Mouse (Mus musculus): ENCODE results near the gene Add2. TPM values are rescaled to one million over a fixed set of nuclear protein-coding genes. Genes with fewer than 3 reads are reported as not detected.

Gene Add2
- polyA plus RNA-seq, 1 experiment, result not detected

DNA sequence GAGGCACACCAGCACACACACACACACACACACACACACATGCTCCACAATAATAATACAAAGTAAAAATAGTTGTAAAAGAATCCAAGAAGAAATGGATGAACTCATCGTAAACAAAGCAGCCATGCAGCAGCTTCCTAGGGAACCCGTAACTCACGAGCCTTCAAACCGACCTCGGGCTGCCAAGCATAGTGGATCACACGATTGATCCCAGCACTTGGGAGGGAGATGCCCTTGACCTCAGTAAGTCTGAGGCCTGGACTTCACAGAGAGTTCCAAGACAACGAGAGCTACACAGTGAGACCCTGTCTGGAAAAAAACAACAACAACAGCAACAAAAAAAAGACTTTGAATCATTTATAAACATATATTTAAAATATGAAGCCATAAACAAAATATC lies 133.1 kb downstream of the Add2 start:
- no peaks in the 10 kb centered on the region for H3K9me3 ChIP-seq (replicated peaks; ENCODE audit: control insufficient read depth, insufficient read depth, low read length, poor library complexity, severe bottlenecking)
- H3K27ac ChIP-seq (ENCODE audit: insufficient read depth, low read length), result no peak overlapping the region
- H3K9ac ChIP-seq (ENCODE audit: low read depth, poor library complexity, severe bottlenecking), result no peak overlapping the region
- TF ChIP-seq CTCF (IDR thresholded peaks at IDR 0.05; ENCODE audit: low read depth, low read length), result no peak
- no peak for TF ChIP-seq EP300 (IDR thresholded peaks at IDR 0.05; ENCODE audit: insufficient read depth, low read depth, low read length)
- no peaks in the 10 kb centered on the region for H3K4me1 ChIP-seq (ENCODE audit: control insufficient read depth, insufficient read depth, low read length)
- no peak overlapping the region for H3K4me3 ChIP-seq (ENCODE audit: low read depth, low read length)
- H3K27me3 ChIP-seq (ENCODE audit: control insufficient read depth, insufficient read depth, low read length, poor library complexity, severe bottlenecking), result no peaks in the 10 kb centered on the region
- H3K36me3 ChIP-seq (ENCODE audit: control insufficient read depth, insufficient read depth, low read length, poor library complexity, severe bottlenecking), result no peaks in the 10 kb centered on the region

DNA sequence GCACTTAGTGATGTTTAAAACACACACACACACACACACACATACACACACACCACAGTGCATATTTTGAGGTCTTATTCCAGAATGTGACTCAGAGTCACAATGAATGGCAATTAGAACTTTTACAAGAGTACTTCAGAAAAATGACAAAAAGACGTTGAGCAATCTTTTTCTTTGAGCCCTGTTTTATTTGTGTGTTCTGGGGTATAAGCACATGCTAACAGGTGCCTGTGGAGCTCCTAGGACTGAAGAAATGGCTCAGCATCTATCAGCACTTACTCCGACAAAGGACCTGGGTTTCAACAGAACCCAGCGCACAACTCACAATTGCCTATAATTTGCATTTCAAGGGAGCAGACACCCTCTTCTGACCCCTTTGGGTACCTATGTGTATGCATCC lies 135.5 kb downstream of the Add2 start:
- Histone ChIP-seq H3K4me1 (ENCODE audit: control insufficient read depth, insufficient read depth, low read length) (no peaks in the 10 kb centered on the region), H3K4me3 (ENCODE audit: low read depth, low read length) (no peak overlapping the region), H3K27ac (ENCODE audit: insufficient read depth, low read length) (no peak overlapping the region), H3K9ac (ENCODE audit: low read depth, poor library complexity, severe bottlenecking) (no peak overlapping the region), H3K36me3 (ENCODE audit: control insufficient read depth, insufficient read depth, low read length, poor library complexity, severe bottlenecking) (no peaks in the 10 kb centered on the region), H3K9me3 (replicated peaks; ENCODE audit: control insufficient read depth, insufficient read depth, low read length, poor library complexity, severe bottlenecking) (no peaks in the 10 kb centered on the region), H3K27me3 (ENCODE audit: control insufficient read depth, insufficient read depth, low read length, poor library complexity, severe bottlenecking) (no peaks in the 10 kb centered on the region)
- TF ChIP-seq POLR2A (IDR thresholded peaks at IDR 0.05; ENCODE audit: insufficient read depth, low read length) (no peak), EP300 (IDR thresholded peaks at IDR 0.05; ENCODE audit: insufficient read depth, low read depth, low read length) (no peak), CTCF (IDR thresholded peaks at IDR 0.05; ENCODE audit: low read depth, low read length) (no peak)

DNA sequence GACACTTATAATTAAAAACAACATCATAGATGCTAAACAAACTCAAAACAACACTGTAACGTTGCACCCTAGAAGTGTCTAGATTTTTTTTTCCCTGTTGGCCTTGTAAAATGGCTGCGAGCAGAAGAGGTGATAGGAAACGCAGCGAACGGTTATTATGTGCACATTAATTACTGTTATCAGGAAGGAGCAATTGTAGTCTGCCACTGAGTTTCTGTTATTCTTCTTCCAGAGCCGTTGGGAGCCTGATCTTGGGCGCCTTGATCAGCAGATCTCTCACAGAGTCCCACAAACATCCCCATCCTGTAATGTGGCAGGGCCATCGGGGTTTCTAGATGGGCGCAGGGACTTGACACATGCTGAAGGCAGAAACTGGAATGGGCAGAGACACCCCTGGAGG lies 137.9 kb downstream of the Add2 start:
- H3K27ac ChIP-seq (ENCODE audit: insufficient read depth, low read length), result no peak overlapping the region
- H3K36me3 ChIP-seq (ENCODE audit: control insufficient read depth, insufficient read depth, low read length, poor library complexity, severe bottlenecking), result no peaks in the 10 kb centered on the region
- no peaks in the 10 kb centered on the region for H3K4me1 ChIP-seq (ENCODE audit: control insufficient read depth, insufficient read depth, low read length)
- H3K4me3 ChIP-seq (ENCODE audit: low read depth, low read length), result no peak overlapping the region
- H3K9me3 ChIP-seq (replicated peaks; ENCODE audit: control insufficient read depth, insufficient read depth, low read length, poor library complexity, severe bottlenecking), result no peaks in the 10 kb centered on the region
- H3K9ac ChIP-seq (ENCODE audit: low read depth, poor library complexity, severe bottlenecking), result no peak overlapping the region
- H3K27me3 ChIP-seq (ENCODE audit: control insufficient read depth, insufficient read depth, low read length, poor library complexity, severe bottlenecking), result no peaks in the 10 kb centered on the region
- TF ChIP-seq EP300 (IDR thresholded peaks at IDR 0.05; ENCODE audit: insufficient read depth, low read depth, low read length), result no peak
- TF ChIP-seq CTCF (IDR thresholded peaks at IDR 0.05; ENCODE audit: low read depth, low read length), result no peak
- TF ChIP-seq POLR2A (IDR thresholded peaks at IDR 0.05; ENCODE audit: insufficient read depth, low read length), result no peak

DNA sequence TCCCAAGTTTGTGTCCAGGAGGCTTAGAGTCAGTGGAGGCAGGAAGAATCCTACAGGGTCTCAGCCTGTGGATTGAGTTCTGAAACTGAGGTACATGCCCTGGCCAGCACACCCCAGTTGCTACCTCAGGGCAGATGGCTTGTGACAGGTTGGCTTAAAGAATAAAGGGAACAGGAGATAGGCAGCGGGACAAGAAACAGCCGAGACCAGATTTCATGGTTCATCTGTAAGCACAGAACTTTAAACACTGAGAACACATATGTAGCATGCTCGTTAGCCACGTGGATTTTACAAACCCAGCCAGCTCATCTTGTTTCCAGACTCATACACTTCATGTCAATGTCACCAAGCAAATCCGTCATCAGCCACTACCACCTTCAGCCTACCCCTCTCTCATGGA lies 139.4 kb downstream of the Add2 start:
- no peak for TF ChIP-seq EP300 (IDR thresholded peaks at IDR 0.05; ENCODE audit: insufficient read depth, low read depth, low read length)
- TF ChIP-seq POLR2A (IDR thresholded peaks at IDR 0.05; ENCODE audit: insufficient read depth, low read length), result no peak
- TF ChIP-seq CTCF (IDR thresholded peaks at IDR 0.05; ENCODE audit: low read depth, low read length), result no peak
- no peak overlapping the region for H3K4me3 ChIP-seq (ENCODE audit: low read depth, low read length)
- H3K9me3 ChIP-seq (replicated peaks; ENCODE audit: control insufficient read depth, insufficient read depth, low read length, poor library complexity, severe bottlenecking), result no peaks in the 10 kb centered on the region
- no peak overlapping the region for H3K27ac ChIP-seq (ENCODE audit: insufficient read depth, low read length)
- no peaks in the 10 kb centered on the region for H3K36me3 ChIP-seq (ENCODE audit: control insufficient read depth, insufficient read depth, low read length, poor library complexity, severe bottlenecking)
- no peak overlapping the region for H3K9ac ChIP-seq (ENCODE audit: low read depth, poor library complexity, severe bottlenecking)
- H3K27me3 ChIP-seq (ENCODE audit: control insufficient read depth, insufficient read depth, low read length, poor library complexity, severe bottlenecking), result no peaks in the 10 kb centered on the region
- no peaks in the 10 kb centered on the region for H3K4me1 ChIP-seq (ENCODE audit: control insufficient read depth, insufficient read depth, low read length)

DNA sequence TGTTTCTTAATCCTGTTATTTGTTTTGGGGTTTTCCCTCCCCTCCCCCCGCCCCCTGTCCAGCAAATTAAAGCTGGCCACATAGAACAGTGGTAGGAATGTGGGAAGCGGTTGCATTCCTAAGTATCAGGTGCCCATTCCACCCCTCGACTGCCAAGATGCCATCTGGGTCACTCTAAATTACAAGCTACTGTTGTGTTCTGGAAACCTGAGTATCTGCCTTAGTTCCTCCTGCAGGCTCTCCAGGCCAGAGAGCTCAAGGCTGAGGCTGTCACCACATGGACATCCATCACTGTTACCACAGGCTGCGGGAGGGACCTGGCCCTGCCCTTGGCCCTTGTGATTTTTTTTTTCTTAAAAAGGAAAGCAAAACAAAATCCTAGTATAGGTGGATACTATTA lies 140.7 kb downstream of the Add2 start:
- Histone ChIP-seq H3K36me3 (ENCODE audit: control insufficient read depth, insufficient read depth, low read length, poor library complexity, severe bottlenecking) (no peaks in the 10 kb centered on the region), H3K9ac (ENCODE audit: low read depth, poor library complexity, severe bottlenecking) (no peak overlapping the region), H3K27ac (ENCODE audit: insufficient read depth, low read length) (no peak overlapping the region), H3K9me3 (replicated peaks; ENCODE audit: control insufficient read depth, insufficient read depth, low read length, poor library complexity, severe bottlenecking) (no peaks in the 10 kb centered on the region), H3K4me3 (ENCODE audit: low read depth, low read length) (no peak overlapping the region), H3K27me3 (ENCODE audit: control insufficient read depth, insufficient read depth, low read length, poor library complexity, severe bottlenecking) (no peaks in the 10 kb centered on the region), H3K4me1 (ENCODE audit: control insufficient read depth, insufficient read depth, low read length) (no peaks in the 10 kb centered on the region)
- TF ChIP-seq EP300 (IDR thresholded peaks at IDR 0.05; ENCODE audit: insufficient read depth, low read depth, low read length), result no peak
- TF ChIP-seq CTCF (IDR thresholded peaks at IDR 0.05; ENCODE audit: low read depth, low read length), result no peak
- TF ChIP-seq POLR2A (IDR thresholded peaks at IDR 0.05; ENCODE audit: insufficient read depth, low read length), result no peak

Other genes starting within 250 kb of the Add2 start
- gene Nat8f6, start 207.7 kb upstream of the Add2 start, polyA plus RNA-seq (2011; ENCODE audit: insufficient read depth, insufficient read length, low read depth, missing spikeins), result not detected in 2 replicates
- gene Nat8f5, start 207.7 kb upstream of the Add2 start, polyA plus RNA-seq (2011; ENCODE audit: insufficient read depth, insufficient read length, low read depth, missing spikeins), result not detected in 2 replicates
- gene Nat8, start 196.6 kb upstream of the Add2 start, polyA plus RNA-seq (2011; ENCODE audit: insufficient read depth, insufficient read length, low read depth, missing spikeins), result not detected in 2 replicates
- 0.33 TPM in 1 of 2 replicates, not detected in the other for gene Nat8f2, start 159.5 kb upstream of the Add2 start, polyA plus RNA-seq (2011; ENCODE audit: insufficient read depth, insufficient read length, low read depth, missing spikeins)
- 0.45 and 1.2 TPM in 2 replicates for gene Nat8f4, start 123.8 kb upstream of the Add2 start, polyA plus RNA-seq (2011; ENCODE audit: insufficient read depth, insufficient read length, low read depth, missing spikeins)
- 25.0 and 31.6 TPM in 2 replicates for gene Tprkb, start 116.8 kb upstream of the Add2 start, polyA plus RNA-seq (2011; ENCODE audit: insufficient read depth, insufficient read length, low read depth, missing spikeins)
- gene Nat8f1, start 113.0 kb upstream of the Add2 start, polyA plus RNA-seq (2011; ENCODE audit: insufficient read depth, insufficient read length, low read depth, missing spikeins), result 1.0 and 1.7 TPM in 2 replicates
- gene Dusp11, start 67.0 kb upstream of the Add2 start, polyA plus RNA-seq (2011; ENCODE audit: insufficient read depth, insufficient read length, low read depth, missing spikeins), result 98.4 and 103 TPM in 2 replicates
- not detected in 2 replicates for gene Figla, start 12.5 kb upstream of the Add2 start, polyA plus RNA-seq (2011; ENCODE audit: insufficient read depth, insufficient read length, low read depth, missing spikeins)
- 6.3 and 7.4 TPM in 2 replicates for gene Tgfa, start 166.5 kb downstream of the Add2 start, polyA plus RNA-seq (2011; ENCODE audit: insufficient read depth, insufficient read length, low read depth, missing spikeins)

Measured in ES-Bruce4 (cell line).